Mouse (Mus musculus) cerebellum, adult 18-20 months (tissue): ENCODE measurements at regions not wholly inside any gene's neighbourhood (a gene's known extent, or its start where the extent isn't known, plus 50 kb on each side); places are given as distances from the start of the nearest gene placed in this dataset.
"Not testable (repeated sequence)": the region's sequence is repeated elsewhere in the genome, so short reads cannot be mapped to it uniquely, and the experiment has no call there.

ENCODE experiments used
- DNase-seq, 2 experiments: peaks; one replicate each; pipeline ENCODE4 v3.0.0; 2021

- no peak for DNase-seq
Measured at GRCm38 (mm10) chr3:4744003-4744402, 1006.6 kb upstream of the Gm8797 start.

- no peak for DNase-seq
Measured at GRCm38 (mm10) chr3:4744611-4745010, 1006.0 kb upstream of the Gm8797 start.

GRCm38 (mm10) chr3:4756099-4756498 lies 994.5 kb upstream of the Gm8797 start:
- no peak for DNase-seq

GRCm38 (mm10) chr3:4757113-4757512 lies 993.5 kb upstream of the Gm8797 start:
- no peak for DNase-seq

GRCm38 (mm10) chr3:4763076-4763475 lies 987.5 kb upstream of the Gm8797 start:
- DNase-seq: no peak

GRCm38 (mm10) chr3:4776632-4777031 lies 974.0 kb upstream of the Gm8797 start:
- DNase-seq: no peak

- DNase-seq: no peak
Measured at GRCm38 (mm10) chr3:4785160-4785559, 965.4 kb upstream of the Gm8797 start.

- DNase-seq: no peak
Measured at GRCm38 (mm10) chr3:4793141-4793540, 957.5 kb upstream of the Gm8797 start.

GRCm38 (mm10) chr3:4796041-4796908 lies 954.3 kb upstream of the Gm8797 start:
- DNase-seq: no peak

GRCm38 (mm10) chr3:4796909-4797566 lies 953.6 kb upstream of the Gm8797 start:
- peak; percentile 10 to 18 for DNase-seq

- DNase-seq: no peak
Measured at GRCm38 (mm10) chr3:4797567-4797940, 953.1 kb upstream of the Gm8797 start.

- DNase-seq: no peak
Measured at GRCm38 (mm10) chr3:4798366-4798765, 952.2 kb upstream of the Gm8797 start.

GRCm38 (mm10) chr3:4834459-4834858 lies 916.1 kb upstream of the Gm8797 start:
- DNase-seq: no peak

- no peak for DNase-seq
Measured at GRCm38 (mm10) chr3:4835645-4836044, 915.0 kb upstream of the Gm8797 start.

- DNase-seq: no peak
Measured at GRCm38 (mm10) chr3:4836888-4837287, 913.7 kb upstream of the Gm8797 start.

- DNase-seq: no peak
Measured at GRCm38 (mm10) chr3:4854958-4855566, 895.5 kb upstream of the Gm8797 start.

GRCm38 (mm10) chr3:4856571-4856970 lies 894.0 kb upstream of the Gm8797 start:
- no peak for DNase-seq

- DNase-seq: no peak
Measured at GRCm38 (mm10) chr3:4866226-4866625, 884.4 kb upstream of the Gm8797 start.

- no peak for DNase-seq
Measured at GRCm38 (mm10) chr3:4885916-4886315, 864.7 kb upstream of the Gm8797 start.

- no peak for DNase-seq
Measured at GRCm38 (mm10) chr3:4893108-4893507, 857.5 kb upstream of the Gm8797 start.

- DNase-seq: no peak
Measured at GRCm38 (mm10) chr3:4895811-4896210, 854.8 kb upstream of the Gm8797 start.

GRCm38 (mm10) chr3:4907556-4907955 lies 843.0 kb upstream of the Gm8797 start:
- DNase-seq: not testable (repeated sequence)

GRCm38 (mm10) chr3:4930731-4931130 lies 819.9 kb upstream of the Gm8797 start:
- not testable (repeated sequence) for DNase-seq

GRCm38 (mm10) chr3:4971496-4971895 lies 779.1 kb upstream of the Gm8797 start:
- DNase-seq: no peak
